Mouse (Mus musculus): ENCODE data around the gene Ndufa8.

The Ndufa8 gene

GRCm38 (mm10) chr2:36048748-36049566, at the start of gene Ndufa8, which contains the start of gene Morn5:
Gene Ndufa8, minus strand, starts transcription at chr2:36049406.
Gene Morn5, plus strand, starts transcription at chr2:36049458.
- peak; percentile 99 for DNase-seq

- no peak for DNase-seq
These were observed 48.8 kb upstream of the Ndufa8 start for GRCm38 (mm10) chr2:36098021-36098420.

- DNase-seq = no peak
These were observed 48.1 kb upstream of the Ndufa8 start for GRCm38 (mm10) chr2:36097129-36097815.

- peak; percentile 22 for DNase-seq
These were observed 44.8 kb upstream of the Ndufa8 start for GRCm38 (mm10) chr2:36093914-36094475.

DNA sequence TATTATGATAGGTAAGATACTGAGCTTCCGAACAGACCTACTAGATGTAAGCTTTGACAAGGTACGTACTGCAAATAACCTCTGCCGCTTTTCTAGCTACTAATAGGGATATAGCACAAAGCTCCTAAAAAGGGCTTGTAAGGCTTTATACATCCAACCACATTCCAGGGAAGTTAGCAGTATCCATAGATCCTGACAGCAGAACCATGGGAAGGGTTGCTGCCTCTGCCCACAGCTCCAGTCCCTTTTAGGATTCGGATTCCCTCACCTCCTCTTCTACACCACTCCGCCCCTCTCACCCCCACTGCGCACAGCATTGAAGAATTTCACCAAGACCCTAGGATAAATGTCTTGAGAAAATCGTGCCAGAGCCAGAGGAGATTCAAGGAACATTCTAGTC, 44.1 kb upstream of the Ndufa8 start:
- no peak for DNase-seq

DNA sequence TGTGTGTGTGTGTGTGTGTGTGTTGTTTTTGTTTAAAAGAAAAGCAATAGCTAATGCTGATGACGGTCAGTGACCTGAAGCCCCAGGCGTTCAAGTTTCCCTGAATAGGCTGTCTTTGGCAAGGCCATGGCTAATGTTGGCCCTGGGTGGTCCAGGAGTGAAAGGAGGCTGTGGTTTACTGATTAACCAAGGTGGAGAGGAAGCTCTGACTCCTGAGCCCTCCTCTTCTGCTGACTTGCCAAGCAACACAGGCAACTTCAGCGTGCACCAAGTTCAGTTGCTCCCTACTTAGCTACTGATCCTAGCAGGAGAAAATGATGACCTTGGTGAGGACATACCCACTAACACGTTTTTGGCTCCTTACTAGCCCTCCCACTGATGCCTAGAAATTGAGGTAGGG, 43.5 kb upstream of the Ndufa8 start:
- DNase-seq = peak; percentile 43

GRCm38 (mm10) chr2:36090853-36091741, 41.9 kb upstream of the Ndufa8 start:
- peak; percentile 66 for DNase-seq

DNA sequence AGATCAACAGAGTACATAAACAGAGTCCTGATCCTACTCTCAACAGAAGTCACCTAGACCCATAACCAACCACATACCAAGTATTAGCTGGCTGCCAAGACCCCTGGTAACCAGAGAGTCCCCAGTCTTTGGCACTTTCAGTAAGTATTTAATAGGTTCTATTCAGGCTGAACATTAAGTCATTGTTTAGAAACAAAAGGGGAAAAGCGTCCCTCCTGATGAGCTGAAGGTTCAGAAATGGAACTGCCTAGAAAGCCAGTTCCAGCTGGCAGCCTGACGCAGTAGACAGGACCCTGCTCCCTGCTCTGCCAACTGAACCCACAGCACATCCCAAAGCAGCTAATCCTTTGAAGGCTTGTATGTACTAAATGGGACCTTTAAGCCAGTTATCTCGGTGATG, 40.0 kb upstream of the Ndufa8 start:
- no peak for DNase-seq

DNA sequence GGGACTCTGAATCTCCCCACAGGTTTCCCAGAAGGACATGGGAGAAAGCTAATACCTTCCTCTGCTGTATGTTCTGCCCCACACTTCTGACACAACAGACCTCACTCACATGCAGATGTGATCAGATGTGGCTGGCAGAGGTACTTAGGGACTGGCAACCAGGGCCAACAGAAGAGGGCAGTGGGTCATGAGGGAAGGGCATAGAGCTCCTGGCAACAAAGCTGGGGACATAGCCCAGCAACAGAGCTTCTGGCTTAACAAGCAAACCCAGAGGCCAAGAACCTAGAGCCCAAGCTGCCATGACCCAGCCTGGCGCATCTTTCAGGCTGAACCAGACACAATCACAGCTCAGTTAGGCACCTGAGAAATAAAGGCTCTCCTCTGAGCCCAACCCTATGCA, 35.8 kb upstream of the Ndufa8 start:
- DNase-seq = no peak

GRCm38 (mm10) chr2:36082802-36083580, 33.8 kb upstream of the Ndufa8 start:
- no peak for DNase-seq

DNA sequence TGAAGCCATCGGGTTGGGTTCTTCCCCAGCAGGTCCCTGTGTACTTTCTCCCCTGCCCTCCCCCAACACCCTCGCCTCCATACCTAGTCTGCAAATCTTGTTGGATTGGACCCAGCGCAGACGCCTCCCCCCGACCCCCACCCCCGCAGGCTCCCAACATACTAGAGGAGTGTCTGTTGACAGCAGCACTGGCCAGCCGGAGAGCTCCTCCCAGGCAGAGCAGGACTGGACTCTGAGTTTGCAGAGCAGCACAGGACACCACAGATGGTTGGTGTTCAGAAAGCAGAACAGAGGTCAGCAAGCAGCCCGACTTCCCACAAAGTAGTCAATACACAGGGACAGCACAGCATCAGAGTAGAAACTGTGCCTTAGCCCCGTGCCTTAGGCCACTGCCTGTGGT, 32.2 kb upstream of the Ndufa8 start:
- DNase-seq = peak; percentile 9

GRCm38 (mm10) chr2:36077160-36077761, 28.1 kb upstream of the Ndufa8 start:
- no peak for DNase-seq

GRCm38 (mm10) chr2:36075210-36075609, 26.0 kb upstream of the Ndufa8 start:
- DNase-seq = no peak

DNA sequence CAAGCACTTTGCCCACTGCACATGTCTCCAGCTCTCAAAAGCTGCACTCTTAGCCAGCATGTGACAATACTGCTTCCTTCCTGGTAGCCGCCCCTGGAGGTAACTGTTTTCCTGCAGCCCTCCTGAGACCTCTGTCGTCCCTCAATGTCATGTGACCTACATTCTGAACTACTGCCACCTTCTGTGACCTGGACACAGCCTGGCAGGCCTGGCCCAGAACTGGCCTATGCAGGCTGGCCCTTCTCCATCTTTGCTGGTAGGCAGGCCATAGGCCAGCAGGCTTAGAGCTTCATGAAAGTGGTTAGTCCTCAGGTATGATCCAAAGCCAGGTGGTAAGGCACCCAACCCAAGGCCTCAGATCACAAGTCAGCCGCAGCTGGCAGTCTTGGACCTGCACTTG, 24.6 kb upstream of the Ndufa8 start:
- no peak for DNase-seq

GRCm38 (mm10) chr2:36071660-36072305, 22.6 kb upstream of the Ndufa8 start:
- no peak for DNase-seq

GRCm38 (mm10) chr2:36067132-36067531, 17.9 kb upstream of the Ndufa8 start:
- no peak for DNase-seq

GRCm38 (mm10) chr2:36061409-36061808, 12.2 kb upstream of the Ndufa8 start:
- no peak for DNase-seq

- no peak for DNase-seq
These were observed 7.0 kb upstream of the Ndufa8 start for GRCm38 (mm10) chr2:36056248-36056647.

DNA sequence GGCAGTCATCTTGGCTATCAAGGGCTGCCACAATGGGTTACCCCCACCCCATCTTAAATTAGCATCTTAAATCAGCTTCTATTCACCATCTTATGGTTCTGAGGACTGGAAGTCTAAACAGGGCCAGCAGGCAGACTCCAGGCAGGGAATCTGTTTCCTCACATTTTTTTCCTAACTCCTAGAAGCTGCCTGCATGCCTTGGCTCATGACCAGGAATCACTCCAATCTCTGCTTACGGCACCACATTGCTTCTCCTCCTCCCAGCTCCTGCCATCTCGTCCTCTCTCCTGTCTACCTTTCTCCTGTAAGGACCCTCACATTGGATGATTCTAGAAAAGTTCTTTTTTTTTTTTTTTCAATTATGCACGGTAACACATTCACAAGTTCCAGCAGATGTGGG, 4.0 kb upstream of the Ndufa8 start:
- DNase-seq = no peak

DNA sequence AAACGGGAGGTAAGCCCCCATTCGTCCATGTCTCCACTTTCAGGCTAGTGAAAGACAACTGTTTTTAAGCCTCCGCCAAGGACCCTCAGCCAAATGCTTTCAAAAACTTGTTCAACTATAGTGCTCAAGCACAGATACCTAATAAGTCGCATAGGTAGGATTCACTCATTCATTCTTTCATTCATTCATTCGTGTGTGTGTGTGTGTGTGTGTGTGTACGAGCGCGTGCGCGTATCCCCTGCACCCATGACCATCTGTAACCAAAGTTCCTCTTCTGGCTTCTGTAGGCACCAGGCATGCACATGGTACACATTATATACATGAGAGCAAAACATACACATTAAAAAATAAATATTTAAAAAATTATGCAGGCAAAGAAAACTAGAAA, 355 bp upstream of the Ndufa8 start:
- DNase-seq = no peak

DNA sequence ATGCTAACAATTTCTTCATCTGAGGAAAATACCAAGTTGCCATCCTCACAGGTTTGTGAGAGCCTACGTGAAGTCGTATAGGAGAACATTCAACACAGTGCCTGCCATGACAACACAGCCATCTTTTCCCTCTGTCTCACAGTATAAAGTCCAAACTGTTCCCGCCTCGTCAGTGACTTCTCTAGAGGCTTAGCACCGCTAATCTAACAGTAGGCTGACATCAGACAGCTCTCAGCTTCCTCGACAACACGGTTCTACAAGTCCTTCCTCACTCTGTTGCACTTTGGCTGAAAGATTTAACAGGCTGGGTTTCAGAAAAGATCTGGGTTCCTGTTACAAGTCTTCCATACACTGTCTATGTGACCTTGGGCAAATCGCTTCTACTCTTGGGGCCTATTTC, 1.0 kb downstream of the Ndufa8 start:
- DNase-seq = peak; percentile 21
